Mouse (Mus musculus) spleen, adult 2 months (tissue): ENCODE measurements around the gene Fgf12.

ENCODE experiments used
- CTCF ChIP-seq: fragments of 200-500 bp; IDR thresholded peaks from 2 replicates; pipeline ENCODE4 v1.5.1; 2011; ENCODE audit warnings: mild to moderate bottlenecking, inconsistent platforms; ENCODE audit not compliant: insufficient read depth, insufficient read length, insufficient replicate concordance; ENCODE audit errors: extremely low read depth
- POLR2A ChIP-seq: fragments of 200-500 bp; IDR thresholded peaks from 2 replicates; pipeline ENCODE4 v1.6.1; 2011; ENCODE audit warnings: low read depth, low read length, inconsistent platforms

DNA sequence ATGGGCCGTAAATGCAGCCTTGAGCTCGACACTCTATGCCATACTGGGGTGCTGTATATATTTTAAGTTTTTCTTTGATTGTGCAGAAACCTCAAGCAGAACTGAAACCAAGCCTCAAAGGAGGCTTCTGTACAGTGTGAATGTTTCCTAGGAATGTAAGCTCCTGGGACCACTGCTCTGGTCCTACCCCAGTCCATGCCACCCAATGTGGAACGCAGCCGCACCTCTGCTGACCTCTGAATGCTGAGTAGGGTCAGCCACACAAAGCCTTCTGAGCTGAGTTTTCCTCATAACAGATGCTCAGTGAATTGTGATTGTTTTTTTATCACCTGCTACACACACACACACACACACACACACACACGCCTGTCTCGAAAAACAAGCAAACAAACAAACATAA is 160.4 kb downstream of the Fgf12 start:
- TF ChIP-seq CTCF, result no peak
- no peak for TF ChIP-seq POLR2A
